13 mouse cellular contexts compared by ENCODE assay signal in the genomic region with DNA sequence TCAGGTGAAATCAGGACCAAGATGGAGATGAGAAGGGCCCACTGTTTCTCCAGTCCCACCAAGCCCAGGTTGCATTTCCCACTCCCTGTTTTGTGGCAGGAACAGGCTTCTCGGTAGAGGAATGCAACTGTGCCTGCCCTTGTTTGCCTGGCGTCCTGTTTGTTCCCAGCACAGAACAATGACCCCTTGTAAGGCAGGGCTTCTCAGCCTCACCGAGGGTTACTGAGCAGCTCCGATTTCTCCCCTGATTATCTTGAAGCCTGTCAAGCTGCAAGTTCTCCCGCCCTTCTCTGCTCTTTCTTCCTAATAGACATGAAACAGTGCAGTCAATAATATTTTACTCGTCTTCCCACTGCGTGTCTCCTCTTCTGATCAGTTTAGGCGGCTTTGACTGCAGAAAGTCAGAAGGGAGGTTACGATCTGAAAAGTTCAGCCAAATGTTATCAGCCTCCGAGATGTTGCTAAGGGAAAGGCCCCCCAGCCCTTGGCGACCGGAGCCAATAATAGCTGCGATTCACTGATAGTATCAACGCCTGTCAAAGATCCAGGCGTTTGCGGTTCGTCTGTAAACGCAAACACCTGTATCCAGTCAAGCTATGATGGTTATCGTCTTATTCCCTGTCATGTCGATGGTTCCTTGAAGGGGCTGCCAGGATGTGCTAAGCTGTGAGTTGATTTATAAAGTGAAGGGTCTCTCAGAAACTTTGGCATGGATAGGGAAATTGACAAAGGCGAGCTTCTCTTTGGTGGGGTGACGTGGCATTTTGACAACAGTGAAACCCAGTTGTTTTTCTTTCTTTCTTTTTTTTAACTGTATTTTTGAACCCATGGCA.
A peak's percentile ranks its signal among the peaks of the same experiment; 100 is the strongest.
DNase-seq lines count a peak whose midpoint lies in the region; ATAC-seq and TF ChIP-seq lines count a peak whose summit lies in the region.
"Had no signal": no experiment of that assay in that cellular context is flagged by ENCODE, and none has a peak within 500 bp of the region (broad histone marks: within the 10 kb centered on the region; RNA-seq: fewer than 3 reads in every experiment).

No protein-coding gene starts in this region.

- H3K9ac ChIP-seq in heart, postnatal 0 days (replicated peaks; ENCODE audit: low read depth, low read length): no peak overlapping the region; the same call in 1 of the 2 replicates
- no peak overlapping the region for H3K9ac ChIP-seq in stomach, embryonic 15.5 days
- no peak overlapping the region for H3K9ac ChIP-seq in forebrain, embryonic 13.5 days
- H3K9ac ChIP-seq: liver, embryonic 15.5 days had no signal

- H3K4me1 ChIP-seq in heart, postnatal 0 days (ENCODE audit: control insufficient read depth, insufficient read depth): peaks cover 7% of the 10 kb centered on the region; the same call in 1 of the 2 replicates
- no peaks in the 10 kb centered on the region for H3K4me1 ChIP-seq in lung, adult 2 months (ENCODE audit: control insufficient read depth, insufficient read depth, low read length)
- peaks cover 12% of the 10 kb centered on the region; the same call in 1 of the 2 replicates for H3K4me1 ChIP-seq in stomach, embryonic 15.5 days
- H3K4me1 ChIP-seq in forebrain, embryonic 13.5 days: no peaks in the 10 kb centered on the region
- H3K4me1 ChIP-seq: liver, embryonic 15.5 days had no signal

- intact Hi-C loops in heart, postnatal 10 days (cut with DNase I): no loop called here

- TF ChIP-seq CTCF in heart, postnatal 0 days (IDR thresholded peaks at IDR 0.05; ENCODE audit: low read depth): no peak
- TF ChIP-seq CTCF in lung, adult 2 months (IDR thresholded peaks at IDR 0.05; ENCODE audit: insufficient read depth, low read length): no peak

- WGBS in heart, postnatal 0 days: 19% methylated on average over 22 of the region's 22 CpGs
- 23% methylated on average over 22 of the region's 22 CpGs for WGBS in lung, adult 2 months
- WGBS in stomach, embryonic 15.5 days: 21% methylated on average over 22 of the region's 22 CpGs
- WGBS in forebrain, embryonic 13.5 days: 67% methylated on average over 22 of the region's 22 CpGs

- no peaks in the 10 kb centered on the region for H3K27me3 ChIP-seq in heart, postnatal 0 days (ENCODE audit: control insufficient read depth, insufficient read depth, low read length)
- no peaks in the 10 kb centered on the region for H3K27me3 ChIP-seq in stomach, embryonic 15.5 days (replicated peaks)
- peaks cover under 1% of the 10 kb centered on the region; the same call in 1 of the 2 replicates for H3K27me3 ChIP-seq in forebrain, embryonic 13.5 days
- H3K27me3 ChIP-seq: liver, embryonic 15.5 days had no signal

- H3K27ac ChIP-seq in heart, postnatal 0 days (ENCODE audit: low read depth): no peak overlapping the region
- no peak overlapping the region for H3K27ac ChIP-seq in stomach, embryonic 15.5 days
- no peak overlapping the region for H3K27ac ChIP-seq in forebrain, embryonic 13.5 days
- H3K27ac ChIP-seq: gastrocnemius, adult 2 months; left cerebral cortex, adult 2 months; liver, embryonic 15.5 days had no signal

- TF ChIP-seq EP300 in heart, postnatal 0 days (IDR thresholded peaks at IDR 0.05; ENCODE audit: low read depth): no peak

- no peaks in the 10 kb centered on the region for H3K36me3 ChIP-seq in heart, postnatal 0 days (replicated peaks; ENCODE audit: control insufficient read depth, insufficient read depth, low read length)
- H3K36me3 ChIP-seq in stomach, embryonic 15.5 days: no peaks in the 10 kb centered on the region
- H3K36me3 ChIP-seq in forebrain, embryonic 13.5 days (ENCODE audit: poor library complexity, severe bottlenecking): no peaks in the 10 kb centered on the region
- H3K36me3 ChIP-seq: liver, embryonic 15.5 days had no signal

- no peaks in the 10 kb centered on the region for H3K9me3 ChIP-seq in heart, postnatal 0 days (replicated peaks; ENCODE audit: control insufficient read depth, low read length)
- no peaks in the 10 kb centered on the region for H3K9me3 ChIP-seq in stomach, embryonic 15.5 days
- H3K9me3 ChIP-seq in forebrain, embryonic 13.5 days (replicated peaks): 0 out of 2 replicates have a peak, but pooled peaks cover 2% of the 10 kb centered on the region
- H3K9me3 ChIP-seq: liver, embryonic 15.5 days had no signal

- no peak for TF ChIP-seq POLR2A in lung, adult 2 months (IDR thresholded peaks at IDR 0.05; ENCODE audit: borderline replicate concordance, extremely low read depth, low read depth, low read length)

- peak overlapping the region; percentile 38 for H3K4me2 ChIP-seq in heart, postnatal 0 days (ENCODE audit: low read depth, low read length)
- peak overlapping the region; percentile 8; the same call in 1 of the 2 replicates for H3K4me2 ChIP-seq in stomach, embryonic 15.5 days
- no peak overlapping the region for H3K4me2 ChIP-seq in forebrain, embryonic 13.5 days
- H3K4me2 ChIP-seq: liver, embryonic 15.5 days had no signal

- no peak for DNase-seq in heart, postnatal 0 days (ENCODE audit: low spot score)
- DNase-seq in heart, postnatal 10 days: no peak
- peak; percentile 39 for DNase-seq in lung, postnatal 10 days
- no peak for DNase-seq in lung, adult 2 months
- DNase-seq in forelimb bud, embryonic 11.5 days (ENCODE audit: low read depth, low spot score): peak; percentile 52
- no peak for DNase-seq in frontal cortex, postnatal 36 days (ENCODE audit: low spot score in 2 of 2)
- DNase-seq: adrenal gland, postnatal 10 days; gastrocnemius, adult 2 months; right cerebral cortex, postnatal 4 days had no signal

- no peak overlapping the region for H3K4me3 ChIP-seq in heart, postnatal 0 days (ENCODE audit: low read depth, low read length)
- no peak overlapping the region for H3K4me3 ChIP-seq in lung, adult 2 months (replicated peaks; ENCODE audit: extremely low read depth, low read depth, low read length)
- H3K4me3 ChIP-seq in stomach, embryonic 15.5 days (replicated peaks): no peak overlapping the region
- no peak overlapping the region for H3K4me3 ChIP-seq in forebrain, embryonic 13.5 days
- H3K4me3 ChIP-seq: gastrocnemius, adult 2 months; left cerebral cortex, adult 2 months; liver, embryonic 15.5 days had no signal

- no peak for ATAC-seq in heart, postnatal 0 days (ENCODE audit: insufficient read depth, low read depth)
- ATAC-seq in stomach, embryonic 15.5 days (ENCODE audit: insufficient read depth, low FRiP score, low read depth): 0 out of 2 replicates have a peak, but pooled peaks have one; percentile 13
- no peak for ATAC-seq in forebrain, embryonic 13.5 days

Comparison
In these comparisons a context has a peak if more than half of its experiments do, and no peak if none do; other contexts are left out.
1. DNase-seq: peak in lung, postnatal 10 days (single experiment) and forelimb bud, embryonic 11.5 days (single experiment); none in heart, postnatal 0 days (single experiment), heart, postnatal 10 days (0 of 2), lung, adult 2 months (single experiment) and frontal cortex, postnatal 36 days (0 of 2).